Mouse (Mus musculus): ENCODE measurements at regions not wholly inside any gene's neighbourhood (a gene's known extent, or its start where the extent isn't known, plus 50 kb on each side); places are given as distances from the start of the nearest gene placed in this dataset.

DNA sequence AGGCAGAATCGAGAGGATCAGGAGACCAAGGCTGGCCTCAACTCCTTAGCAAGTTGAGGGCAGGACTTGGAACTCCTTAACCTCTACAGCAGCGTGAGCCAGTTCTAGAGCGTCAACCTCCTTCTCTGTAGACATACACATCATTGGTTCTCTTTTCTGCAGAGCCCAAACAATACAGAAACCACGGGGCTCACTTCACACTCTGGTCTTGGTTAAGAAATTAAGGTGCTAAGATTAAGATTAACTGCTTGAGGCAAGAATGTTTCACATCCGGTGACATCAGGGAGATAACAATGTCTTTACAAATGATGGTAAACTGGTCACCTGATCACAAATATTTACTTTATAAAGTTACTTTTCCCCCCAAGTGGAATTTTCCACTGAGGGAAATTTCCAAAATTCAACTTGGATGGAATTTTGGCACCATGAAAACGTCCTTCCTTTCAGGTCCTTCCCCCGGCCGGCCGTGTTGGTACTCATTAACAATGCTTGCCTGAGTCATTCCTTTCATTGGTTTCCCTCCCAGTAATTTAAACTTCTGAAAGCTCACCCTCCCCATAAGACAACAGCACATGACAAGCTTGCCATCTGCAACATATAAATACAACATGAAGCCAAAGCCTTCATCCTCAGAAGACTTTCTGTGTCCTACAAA, 77.3 kb upstream of the Kdm7a start:
- no peak for DNase-seq

DNA sequence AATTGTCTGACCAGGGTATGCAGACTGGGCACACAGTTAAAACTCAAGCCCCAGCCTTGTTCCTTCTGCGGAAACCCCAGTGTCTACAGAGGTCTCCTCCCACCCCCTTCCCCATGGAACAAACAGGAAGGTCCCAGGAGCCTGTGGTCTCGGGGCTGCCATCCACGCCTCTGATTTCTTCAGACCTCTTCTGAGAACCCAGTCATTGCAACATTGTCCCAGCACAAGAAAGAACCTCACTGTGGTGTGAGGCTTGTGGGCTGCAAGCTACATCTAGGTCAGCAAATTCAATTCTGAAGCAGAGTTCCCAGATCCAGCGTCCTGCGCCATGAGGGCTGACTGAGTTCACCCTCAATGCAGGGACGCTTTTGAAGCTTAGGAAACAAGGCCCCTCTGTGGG, 71.7 kb upstream of the Kdm7a start:
- peak; percentile 61 to 69 for DNase-seq

DNA sequence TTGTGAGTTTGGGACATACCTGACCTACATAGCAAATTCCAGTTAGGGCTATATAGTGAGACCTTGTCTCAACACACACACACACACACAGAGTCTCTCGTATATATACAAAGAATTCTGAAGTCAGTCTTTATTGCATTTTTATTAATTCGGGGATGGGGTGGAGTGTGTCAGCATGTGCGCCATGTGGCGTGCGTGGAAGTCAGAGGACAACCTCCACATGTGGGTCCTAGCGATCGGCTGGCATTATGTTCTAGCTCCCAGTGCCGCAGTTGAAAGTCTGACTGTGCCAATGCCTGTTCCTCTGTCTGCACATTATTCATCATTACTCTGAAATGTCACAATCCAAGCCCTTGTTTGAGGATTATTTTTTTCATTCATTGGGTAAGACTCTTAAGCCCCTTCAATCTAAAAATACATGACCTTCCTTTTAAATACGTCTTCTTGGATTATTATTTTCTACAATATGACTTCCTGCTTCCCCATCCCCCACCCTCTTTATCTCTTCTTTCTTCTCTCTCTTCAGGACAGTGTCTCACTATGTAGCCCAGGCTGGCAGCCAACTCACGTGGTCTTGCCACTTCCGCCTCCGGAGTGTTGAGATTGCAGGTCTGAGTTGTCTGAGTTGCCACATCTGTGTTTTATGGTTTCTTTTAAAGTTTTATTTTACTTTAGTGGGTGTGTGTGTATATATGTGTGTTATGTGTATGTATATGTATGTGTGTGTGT, 68.3 kb upstream of the Kdm7a start:
- peak in 1 of 2 experiments; percentile 56 for DNase-seq

DNA sequence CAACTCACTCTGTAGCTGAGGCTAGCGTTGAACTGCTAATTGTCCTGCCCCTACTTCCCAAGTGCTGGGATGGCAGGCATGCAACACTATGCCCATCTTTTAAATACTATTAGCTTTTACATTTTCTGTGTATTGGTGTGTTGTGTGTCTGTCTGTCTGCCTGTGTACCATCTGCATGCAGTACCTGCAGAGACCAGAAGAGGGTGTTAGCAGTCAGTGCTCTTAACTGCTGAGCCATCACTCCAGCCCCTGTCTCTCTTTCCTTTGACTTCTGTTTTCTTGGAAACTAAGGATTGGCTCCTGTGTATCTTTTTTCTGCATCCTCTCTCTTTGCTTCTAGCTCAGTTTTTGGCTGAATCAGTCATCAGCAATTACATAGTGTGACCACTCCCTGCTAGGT, 66.8 kb upstream of the Kdm7a start:
- no peak for DNase-seq

DNA sequence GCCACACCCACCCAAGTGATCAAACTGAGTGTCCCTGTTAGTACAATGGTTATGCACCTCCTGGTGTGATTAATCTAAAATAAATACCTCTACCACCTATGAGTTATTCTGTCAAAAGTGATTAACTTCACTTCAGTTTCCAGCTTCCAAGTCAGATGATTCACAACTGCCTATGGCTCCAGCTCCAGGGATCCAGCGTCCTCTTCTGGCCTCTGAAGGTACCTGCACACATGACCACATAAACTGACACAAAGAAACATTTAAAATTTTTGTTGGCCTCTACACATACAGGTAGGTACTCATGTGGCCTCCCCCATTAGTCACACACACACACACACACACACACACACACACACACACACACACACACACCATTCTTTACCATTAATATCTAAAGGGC, 63.9 kb upstream of the Kdm7a start:
- DNase-seq: no peak

DNA sequence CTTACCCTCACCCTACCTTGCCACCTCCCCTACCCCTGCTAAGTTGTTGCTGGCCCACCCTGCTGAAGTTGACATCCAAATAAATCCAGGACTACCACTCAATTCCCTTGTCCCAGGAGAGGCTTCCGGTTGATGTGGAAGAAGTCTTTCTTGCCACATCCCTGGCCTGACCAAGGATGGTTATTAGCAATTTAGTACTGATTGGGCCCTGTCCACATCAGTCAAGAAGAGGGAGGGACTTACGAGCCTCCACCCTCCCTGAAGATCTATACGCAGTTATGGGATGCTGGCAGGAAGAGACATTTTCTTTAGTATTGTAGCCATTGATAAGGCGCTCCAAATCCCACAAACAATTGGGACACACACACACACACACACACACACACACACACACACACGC, 63.1 kb upstream of the Kdm7a start:
- no peak for DNase-seq

DNA sequence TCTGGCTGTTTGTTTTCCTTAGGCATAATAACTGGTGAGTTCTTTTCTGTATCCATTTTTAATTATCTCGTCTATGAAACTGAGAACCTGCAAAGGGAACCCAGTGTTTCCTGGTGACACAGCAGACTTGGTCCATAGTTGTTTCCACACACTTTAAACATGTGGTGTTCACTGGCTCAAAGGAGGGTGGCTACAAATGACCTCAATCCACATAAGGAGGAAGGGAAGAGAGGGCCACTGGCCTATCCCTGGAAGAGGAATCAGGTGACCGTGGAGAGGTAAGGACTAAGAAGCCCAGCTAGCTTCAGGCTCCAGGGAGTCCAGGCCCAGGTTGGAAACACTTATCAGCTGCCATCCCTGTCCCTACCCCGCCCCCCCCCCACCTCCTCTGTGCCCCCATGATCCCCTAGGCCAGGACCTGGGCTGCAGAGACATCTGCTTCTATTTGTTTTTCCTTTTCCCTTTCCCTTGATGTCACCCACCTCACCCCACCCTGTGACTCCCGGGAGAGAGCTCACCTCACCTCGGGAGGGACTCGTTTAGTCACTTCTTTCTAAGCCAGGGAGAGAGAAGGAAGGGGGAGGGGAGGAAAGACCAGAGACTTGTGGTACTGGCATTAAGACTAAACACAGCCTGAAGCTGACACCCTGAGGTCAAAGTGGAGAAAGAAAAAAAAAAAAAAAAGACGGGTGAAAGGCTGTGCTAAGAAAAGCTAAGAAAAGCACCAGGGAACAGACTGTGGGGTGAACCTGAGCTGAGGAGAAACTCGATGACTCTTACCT, 62.2 kb upstream of the Kdm7a start:
- no peak for DNase-seq

DNA sequence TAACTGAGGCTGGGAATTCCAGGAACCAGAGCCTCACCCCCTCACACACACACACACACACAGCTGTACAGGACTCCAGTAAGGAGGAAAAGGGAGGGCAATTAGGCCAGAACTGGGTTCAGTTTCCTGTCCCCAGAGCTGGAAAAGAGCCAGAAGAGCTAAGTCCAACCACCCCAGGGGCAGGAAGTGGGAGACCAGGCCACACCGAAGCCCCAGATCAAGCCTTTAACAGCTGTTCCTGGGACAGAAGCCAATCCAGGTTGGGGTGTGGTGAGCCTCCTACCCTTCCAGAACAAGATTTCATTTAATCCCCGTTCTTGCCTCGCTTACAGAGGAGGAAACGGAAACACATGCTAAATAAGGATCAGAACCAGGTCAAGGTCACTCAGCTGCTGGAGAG, 58.1 kb upstream of the Kdm7a start:
- peak; percentile 57 to 59 for DNase-seq

DNA sequence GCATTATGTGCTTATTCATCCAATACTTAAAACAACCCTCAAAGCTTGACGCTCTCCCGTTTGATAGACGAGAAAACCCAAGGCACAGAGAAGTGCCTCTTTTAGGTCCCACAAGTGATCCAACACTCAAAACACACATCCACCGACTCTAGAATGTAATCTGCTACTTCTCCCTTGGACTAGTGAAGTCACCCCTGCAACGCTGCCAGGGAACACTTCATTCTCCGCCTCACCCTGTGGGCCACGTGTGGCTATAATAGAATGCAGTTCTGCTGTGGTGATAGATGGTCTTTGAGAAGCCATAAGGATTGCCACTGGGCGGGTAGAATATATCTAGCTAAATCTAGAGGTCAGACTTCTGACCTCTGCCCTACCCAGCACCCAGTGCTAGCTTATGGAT, 57.0 kb upstream of the Kdm7a start:
- no peak for DNase-seq

DNA sequence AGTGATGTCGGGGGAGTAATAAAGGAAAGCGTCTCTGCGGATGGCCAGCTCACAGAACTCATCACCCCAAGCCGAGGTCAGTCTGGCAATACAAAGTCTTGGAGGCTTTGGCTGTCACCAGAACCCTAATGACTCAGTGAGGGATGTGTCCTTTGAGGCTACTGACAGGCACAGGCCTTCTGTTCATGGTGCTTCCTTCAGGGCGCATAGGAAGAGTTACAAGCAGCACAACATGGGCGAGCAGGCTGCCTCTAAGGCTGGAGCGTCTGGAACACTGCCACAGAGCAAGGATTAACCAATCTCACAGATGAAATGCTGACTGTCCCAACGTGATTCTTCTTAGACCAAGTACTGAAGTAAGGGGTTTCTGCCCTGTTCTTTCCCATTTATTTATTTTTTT, 55.4 kb upstream of the Kdm7a start:
- no peak for DNase-seq

DNA sequence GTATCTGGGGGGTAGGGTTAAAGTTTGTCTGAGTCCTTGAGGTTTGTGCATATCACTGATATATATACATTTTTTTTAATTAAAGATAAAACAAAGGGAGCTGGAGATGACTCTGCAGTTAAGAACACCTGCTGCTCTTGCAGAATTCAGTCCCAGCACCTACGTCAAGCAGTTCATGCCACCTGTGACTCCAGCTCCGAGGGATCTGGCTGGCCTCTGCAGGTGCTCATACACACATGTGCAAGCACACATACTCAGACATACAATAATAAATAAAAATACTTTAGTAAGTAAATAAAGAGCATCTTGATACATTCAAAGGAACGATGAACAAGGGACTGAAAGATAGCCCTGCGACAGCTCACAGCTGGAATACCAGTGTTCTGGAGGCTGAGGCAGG, 53.9 kb upstream of the Kdm7a start:
- DNase-seq: no peak

DNA sequence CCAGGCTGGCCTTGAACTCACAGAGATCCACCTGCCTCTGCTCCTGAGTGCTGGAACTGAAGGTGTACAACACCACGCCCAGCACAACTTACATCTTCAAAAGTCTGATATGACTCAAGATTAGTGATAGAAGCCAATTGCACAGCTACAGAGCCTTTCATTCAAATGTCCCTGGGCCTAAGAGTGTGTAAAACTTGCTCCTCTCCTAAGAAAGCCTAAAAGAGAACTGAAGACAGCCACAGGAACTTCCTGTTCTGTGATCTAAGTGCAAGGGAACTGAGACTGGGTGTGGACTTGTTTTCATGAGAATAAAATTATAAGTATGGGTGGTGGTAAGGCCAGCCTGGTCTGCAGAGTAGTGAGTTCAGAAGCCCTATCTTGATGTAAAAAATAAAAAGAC, 52.5 kb upstream of the Kdm7a start:
- DNase-seq: no peak

DNA sequence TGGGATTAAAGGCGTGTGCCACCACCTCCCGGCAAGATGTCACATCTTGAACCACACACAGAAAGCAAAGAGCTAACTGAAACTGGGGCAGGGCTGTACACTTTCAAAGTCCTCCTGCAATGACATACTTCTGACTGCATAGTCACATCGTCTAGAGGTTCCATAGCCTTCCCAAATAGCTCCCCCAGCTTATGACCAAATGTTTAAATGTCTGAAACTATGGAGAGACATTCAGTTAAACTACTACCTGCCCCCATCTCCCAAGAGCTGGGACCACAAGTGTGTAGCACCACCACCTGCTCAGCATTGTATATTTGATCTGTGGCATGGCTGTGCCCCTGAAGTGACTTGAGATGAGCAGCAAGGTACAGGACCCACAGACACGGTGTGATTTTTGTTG, 52.1 kb upstream of the Kdm7a start:
- no peak for DNase-seq

DNA sequence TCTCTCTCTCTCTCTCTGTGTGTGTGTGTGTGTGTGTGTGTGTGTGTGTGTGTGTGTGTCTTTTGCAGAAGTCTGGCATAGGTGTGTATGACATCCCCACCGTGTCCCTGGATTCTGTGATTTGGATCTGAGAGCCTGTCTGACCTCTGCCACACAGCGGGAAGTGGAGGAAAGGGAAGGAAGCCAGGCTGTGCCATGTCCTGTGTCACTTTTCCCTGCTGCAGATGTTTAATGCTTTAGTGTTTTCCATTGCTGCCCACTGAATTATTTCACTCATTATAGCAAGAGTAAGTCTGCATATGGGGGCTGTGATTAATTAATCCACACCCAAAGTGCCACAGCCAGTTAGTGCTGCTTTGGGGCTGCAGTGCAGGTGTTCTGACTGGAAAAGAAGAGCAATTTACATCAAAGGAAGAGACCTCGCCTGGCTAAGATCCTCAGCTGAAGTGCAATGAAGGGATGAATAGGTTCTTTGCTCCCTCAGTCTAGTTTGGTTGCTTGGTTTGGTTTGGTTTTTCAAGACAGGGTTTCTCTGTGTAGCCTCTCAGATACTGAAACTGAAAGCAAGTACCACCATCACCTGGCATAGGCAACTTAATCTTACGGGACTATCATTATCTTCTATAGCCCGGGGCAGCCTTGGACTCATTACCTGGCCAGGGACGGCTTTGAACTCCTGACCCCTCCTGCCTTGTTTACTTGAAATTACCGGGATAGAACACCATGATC, 51.2 kb upstream of the Kdm7a start:
- no peak for DNase-seq

DNA sequence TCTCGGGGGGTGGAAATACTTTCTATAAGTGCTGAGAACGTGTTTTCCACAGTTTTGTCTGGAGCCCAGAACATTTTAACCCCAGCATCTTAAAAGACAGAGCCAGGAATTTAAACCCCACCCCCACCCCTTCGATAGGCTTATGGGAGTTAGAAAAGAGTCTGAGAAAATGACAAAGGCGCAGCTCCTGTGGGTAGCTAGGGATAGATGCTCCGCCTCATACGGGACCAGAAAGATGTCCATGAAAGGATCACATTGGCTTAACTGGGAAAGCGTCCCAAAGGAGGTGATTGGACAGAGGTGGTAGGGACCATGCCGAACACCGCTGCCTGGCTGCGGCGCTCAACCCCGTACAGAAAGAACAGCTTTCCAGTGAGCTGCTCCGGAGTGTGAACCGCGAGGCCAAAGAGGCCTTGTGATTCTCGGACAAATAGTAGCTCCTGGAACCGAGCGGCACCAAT, 50.6 kb upstream of the Kdm7a start:
- peak; percentile 37 to 38 for DNase-seq

DNA sequence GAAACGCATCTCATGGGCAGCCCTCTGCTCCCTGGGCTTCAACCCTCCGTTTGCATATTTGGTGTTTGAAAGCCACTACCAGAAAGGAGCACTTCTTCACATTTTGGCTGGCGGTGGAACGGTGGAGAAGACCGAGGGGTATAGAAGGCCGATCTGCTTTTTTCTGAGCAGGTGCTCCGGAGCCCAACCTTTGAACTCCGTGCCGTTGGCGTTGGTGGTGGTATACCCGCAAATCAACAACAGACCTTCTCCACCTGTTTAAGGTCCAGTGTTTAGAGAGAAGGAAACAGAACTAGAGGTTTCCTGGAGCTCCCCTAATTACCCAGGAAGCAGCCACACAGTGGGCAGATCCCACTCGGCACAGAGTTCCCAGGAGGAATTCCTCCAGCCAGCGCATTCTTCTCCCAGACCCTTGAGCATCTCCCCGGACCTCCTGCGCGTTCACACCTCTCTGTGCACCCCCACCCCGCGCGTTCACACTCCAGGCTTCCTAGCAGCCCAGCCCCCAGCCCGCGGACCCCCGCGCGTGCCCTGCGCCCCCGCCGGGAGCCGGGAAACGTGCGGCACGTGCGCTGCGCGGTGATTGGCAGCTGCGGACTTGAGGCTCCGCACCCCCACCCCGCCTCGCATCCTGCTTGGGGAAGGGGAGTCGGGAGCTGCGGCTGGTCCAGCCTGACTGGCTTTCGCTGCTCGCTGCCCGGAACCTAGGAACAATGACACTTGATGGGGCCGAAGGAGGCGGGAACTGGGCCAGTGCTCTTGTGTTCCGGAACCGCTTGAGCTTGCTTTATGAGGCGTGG, 49.9 kb upstream of the Kdm7a start:
- peak; percentile 61 to 68 for DNase-seq

Data from lung, postnatal 4 days (tissue).